Mouse (Mus musculus) heart, adult 2 months (tissue): ENCODE data around the gene Gm17409.

Source experiments
- CTCF ChIP-seq: fragments of 200-600 bp; IDR thresholded peaks from 2 replicates; pipeline ENCODE4 v1.8.1; 2022; ENCODE audit warnings: antibody characterized with exemption, mild to moderate bottlenecking, moderate library complexity
- POLR2A ChIP-seq: fragments of 200-500 bp; IDR thresholded peaks from 2 replicates; pipeline ENCODE4 v1.6.1; 2011; ENCODE audit warnings: mild to moderate bottlenecking, low read depth, low read length, control low read depth; ENCODE audit not compliant: insufficient read depth

GRCm38 (mm10) chr2:58505306-58506090, 35.6 kb downstream of the Gm17409 start:
- TF ChIP-seq CTCF: no peak
- TF ChIP-seq POLR2A: no peak
